Mouse (Mus musculus): ENCODE results near the gene Adrm1. TPM values are rescaled to one million over a fixed set of nuclear protein-coding genes. Genes with fewer than 3 reads are reported as not detected.
A peak's percentile ranks its signal among the peaks of the same experiment; 100 is the strongest.

Adrm1 gene
- polyA plus RNA-seq, 1 experiment from 2014 or later: 196 TPM

GRCm38 (mm10) chr2:180220165-180220564 lies 48.9 kb downstream of the Adrm1 start:
- ATAC-seq (ENCODE audit: low FRiP score): no peak
- Histone ChIP-seq H3K9me3 (replicated peaks) (no peaks in the 10 kb centered on the region), H3K9ac (replicated peaks) (no peak overlapping the region), H3K4me3 (replicated peaks) (no peak overlapping the region), H3K36me3 (no peaks in the 10 kb centered on the region), H3K4me1 (peaks cover 22% of the 10 kb centered on the region), H3K4me2 (no peak overlapping the region), H3K27me3 (replicated peaks) (peaks cover 23% of the 10 kb centered on the region), H3K27ac (replicated peaks) (no peak overlapping the region)
- 79% methylated on average over 9 of the region's 9 CpGs for WGBS

GRCm38 (mm10) chr2:180221051-180221450 lies 49.8 kb downstream of the Adrm1 start:
- no peak overlapping the region for H3K4me3 ChIP-seq (replicated peaks)
- no peak overlapping the region for H3K9ac ChIP-seq (replicated peaks)
- H3K36me3 ChIP-seq: no peaks in the 10 kb centered on the region
- peaks cover 32% of the 10 kb centered on the region for H3K27me3 ChIP-seq (replicated peaks)
- no peak overlapping the region for H3K4me2 ChIP-seq
- no peaks in the 10 kb centered on the region for H3K9me3 ChIP-seq (replicated peaks)
- no peak overlapping the region for H3K27ac ChIP-seq (replicated peaks)
- ATAC-seq (ENCODE audit: low FRiP score): no peak
- peaks cover 28% of the 10 kb centered on the region for H3K4me1 ChIP-seq
- WGBS: 94% methylated on average over 9 of the region's 9 CpGs

GRCm38 (mm10) chr2:180222250-180222649 lies 51.0 kb downstream of the Adrm1 start:
- H3K36me3 ChIP-seq: no peaks in the 10 kb centered on the region
- H3K4me1 ChIP-seq: peaks cover 37% of the 10 kb centered on the region
- no peak for ATAC-seq (ENCODE audit: low FRiP score)
- peaks cover 41% of the 10 kb centered on the region for H3K27me3 ChIP-seq (replicated peaks)
- H3K4me3 ChIP-seq (replicated peaks): no peak overlapping the region
- 22% methylated on average over 6 of the region's 6 CpGs for WGBS
- no peak overlapping the region for H3K9ac ChIP-seq (replicated peaks)
- H3K4me2 ChIP-seq: no peak overlapping the region
- H3K27ac ChIP-seq (replicated peaks): no peak overlapping the region
- H3K9me3 ChIP-seq (replicated peaks): no peaks in the 10 kb centered on the region

- Histone ChIP-seq H3K9ac (replicated peaks) (no peak overlapping the region), H3K4me3 (replicated peaks) (peak overlapping the region; percentile 61), H3K36me3 (no peaks in the 10 kb centered on the region), H3K27ac (replicated peaks) (no peak overlapping the region), H3K4me1 (peaks cover 43% of the 10 kb centered on the region), H3K27me3 (replicated peaks) (peaks cover 46% of the 10 kb centered on the region), H3K4me2 (peak overlapping the region; percentile 100), H3K9me3 (replicated peaks) (no peaks in the 10 kb centered on the region)
- 2% methylated on average over 13 of the region's 13 CpGs for WGBS
- no peak for ATAC-seq (ENCODE audit: low FRiP score)
Observed at GRCm38 (mm10) chr2:180224647-180225043, 53.4 kb downstream of the Adrm1 start.

GRCm38 (mm10) chr2:180225044-180225761 lies 53.9 kb downstream of the Adrm1 start:
- peaks cover 43% of the 10 kb centered on the region for H3K4me1 ChIP-seq
- H3K36me3 ChIP-seq: no peaks in the 10 kb centered on the region
- H3K4me2 ChIP-seq: peak overlapping the region; percentile 100
- H3K27ac ChIP-seq (replicated peaks): no peak overlapping the region
- H3K4me3 ChIP-seq (replicated peaks): peak overlapping the region; percentile 61
- H3K27me3 ChIP-seq (replicated peaks): peaks cover 46% of the 10 kb centered on the region
- no peaks in the 10 kb centered on the region for H3K9me3 ChIP-seq (replicated peaks)
- H3K9ac ChIP-seq (replicated peaks): peak overlapping the region; percentile 61
- WGBS: under 1% methylated on average over 55 of the region's 55 CpGs
- ATAC-seq (ENCODE audit: low FRiP score): peak; percentile 20; the same call in 1 of the 2 replicates

Small RNAs within 50 kb of the gene (microRNA-seq; reads per million reads assigned to microRNA genes)
- not detected for gene Mir7005

Other genes starting within 250 kb of the Adrm1 start
- gene Taf4, start 194.8 kb upstream of the Adrm1 start, polyA plus RNA-seq (2015; fragmentation: Nextera tagmentation; extraction: Ambion mirVana): 3.1 and 3.2 TPM in 2 replicates
- 16.4 and 24.0 TPM in 2 replicates for gene Lsm14b, start 146.5 kb upstream of the Adrm1 start, polyA plus RNA-seq (2015; fragmentation: Nextera tagmentation; extraction: Ambion mirVana)
- 561 and 578 TPM in 2 replicates for gene Psma7, start 129.1 kb upstream of the Adrm1 start, polyA plus RNA-seq (2015; fragmentation: Nextera tagmentation; extraction: Ambion mirVana)
- 43.2 and 49.9 TPM in 2 replicates for gene Ss18l1, start 129.0 kb upstream of the Adrm1 start, polyA plus RNA-seq (2015; fragmentation: Nextera tagmentation; extraction: Ambion mirVana)
- 35.1 and 37.6 TPM in 2 replicates for gene Mtg2, start 100.9 kb upstream of the Adrm1 start, polyA plus RNA-seq (2015; fragmentation: Nextera tagmentation; extraction: Ambion mirVana)
- 1.3 and 1.9 TPM in 2 replicates for gene Hrh3, start 67.0 kb upstream of the Adrm1 start, polyA plus RNA-seq (2015; fragmentation: Nextera tagmentation; extraction: Ambion mirVana)
- gene Osbpl2, start 52.2 kb upstream of the Adrm1 start, polyA plus RNA-seq (2015; fragmentation: Nextera tagmentation; extraction: Ambion mirVana): 63.8 and 71.8 TPM in 2 replicates
- 1.2 and 4.4 TPM in 2 replicates for gene Lama5, start 54.4 kb downstream of the Adrm1 start, polyA plus RNA-seq (2015; fragmentation: Nextera tagmentation; extraction: Ambion mirVana)
- gene Rps21, start 85.9 kb downstream of the Adrm1 start, polyA plus RNA-seq (2015; fragmentation: Nextera tagmentation; extraction: Ambion mirVana): 382 and 405 TPM in 2 replicates
- gene Cables2, start 102.0 kb downstream of the Adrm1 start, polyA plus RNA-seq (2015; fragmentation: Nextera tagmentation; extraction: Ambion mirVana): 21.2 and 25.6 TPM in 2 replicates
- 0.40 TPM in 1 of 2 replicates, not detected in the other for gene Rbbp8nl, start 118.4 kb downstream of the Adrm1 start, polyA plus RNA-seq (2015; fragmentation: Nextera tagmentation; extraction: Ambion mirVana)
- gene Gata5, start 163.2 kb downstream of the Adrm1 start, polyA plus RNA-seq (2015; fragmentation: Nextera tagmentation; extraction: Ambion mirVana): 0.04 and 0.14 TPM in 2 replicates